Mouse (Mus musculus) kidney, embryonic 14.5 days (tissue): Measurements from ENCODE around the gene Arhgef39. TPM values are rescaled to one million over a fixed set of nuclear protein-coding genes. Genes with fewer than 3 reads are reported as not detected.

ENCODE experiments used
- ATAC-seq: fragments of 200-750 bp; cut with Nextera tagmentation; 2 replicates; pipeline ENCODE4 v1.8.0; 2017; ENCODE audit warnings: moderate number of reproducible peaks, mild to moderate bottlenecking, moderate TSS enrichment, moderate library complexity; ENCODE audit not compliant: low FRiP score, low TSS enrichment
- H3K27ac ChIP-seq: fragments of 300-500 bp; sonication (generic); 2 replicates; pipeline ENCODE4 v1.5.1; 2014; ENCODE audit warnings: low read depth, mild to moderate bottlenecking, low read length, moderate library complexity, mixed read lengths
- H3K27me3 ChIP-seq: fragments of 300-500 bp; sonication (generic); 2 replicates; pipeline ENCODE4 v1.6.1; 2014; ENCODE audit warnings: mild to moderate bottlenecking, low read length; ENCODE audit not compliant: control insufficient read depth, insufficient read depth
- H3K36me3 ChIP-seq: fragments of 300-500 bp; sonication (generic); 2 replicates; pipeline ENCODE4 v1.6.1; 2014; ENCODE audit warnings: low read length, mixed read lengths; ENCODE audit not compliant: control insufficient read depth, insufficient read depth
- H3K4me1 ChIP-seq: fragments of 300-500 bp; sonication (generic); 2 replicates; pipeline ENCODE4 v1.6.1; 2014; ENCODE audit warnings: low read length, mixed read lengths; ENCODE audit not compliant: control insufficient read depth, insufficient read depth
- H3K4me2 ChIP-seq: fragments of 300-500 bp; sonication (generic); replicated peaks from 2 replicates; pipeline ENCODE4 v1.6.1; 2014; ENCODE audit warnings: low read depth, mild to moderate bottlenecking, low read length
- H3K4me3 ChIP-seq: fragments of 300-500 bp; sonication (generic); 2 replicates; pipeline ENCODE4 v1.5.1; 2014; ENCODE audit warnings: mild to moderate bottlenecking, low read length
- H3K9ac ChIP-seq: fragments of 300-500 bp; sonication (generic); 2 replicates; pipeline ENCODE4 v1.6.1; 2014; ENCODE audit warnings: low read depth, mild to moderate bottlenecking, low read length, moderate library complexity
- H3K9me3 ChIP-seq: fragments of 300-500 bp; sonication (generic); 2 replicates; pipeline ENCODE4 v1.6.1; 2016; ENCODE audit warnings: low read length; ENCODE audit not compliant: control insufficient read depth
- WGBS: fragments of 180-500 bp; shearing (Covaris S2); extraction: QIAGEN DNeasy Blood & Tissue Kit; methylation state at CpG from one replicate; pipeline ENCODE4 v1.1.7; 2014; 5-methylcytosine and 5-hydroxymethylcytosine counted together
- polyA plus RNA-seq: library from polyadenylated mRNA; unstranded; fragments of >200 nt; fragmentation: Nextera tagmentation; extraction: Ambion mirVana; gene quantifications from 2 replicates; pipeline ENCODE4 v1.2.1, GENCODE M21; 2014

Gene Arhgef39
- polyA plus RNA-seq, 1 experiment from 2014 or later, result 38.2 TPM

DNA sequence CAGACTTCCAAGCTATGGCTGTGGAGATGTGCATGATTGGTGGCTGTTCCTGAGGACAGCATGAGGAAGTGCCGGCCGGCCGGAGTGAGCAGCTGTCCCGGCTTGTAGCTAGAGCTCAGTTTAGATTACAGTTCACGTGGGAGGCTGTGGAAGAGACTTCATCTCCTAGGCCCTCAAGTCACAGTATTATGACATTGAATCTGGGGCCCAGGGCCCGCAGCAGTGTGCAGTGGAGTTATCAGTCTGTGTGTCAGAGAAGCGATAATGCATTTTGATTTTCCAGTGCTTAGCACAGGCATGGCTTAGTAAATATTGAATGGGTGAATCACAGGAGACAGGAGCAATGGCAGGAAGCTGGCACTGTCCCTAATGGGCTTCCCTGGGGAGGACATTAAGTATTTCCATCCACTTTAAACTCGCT, 30.6 kb upstream of the Arhgef39 start:
- Histone ChIP-seq H3K4me1 (no peaks in the 10 kb centered on the region), H3K9me3 (0 out of 2 replicates have a peak, but pooled peaks cover 3% of the 10 kb centered on the region), H3K4me3 (no peak overlapping the region), H3K9ac (no peak overlapping the region), H3K36me3 (peaks cover 42% of the 10 kb centered on the region), H3K27ac (no peak overlapping the region), H3K27me3 (peaks cover 6% of the 10 kb centered on the region), H3K4me2 (no peak overlapping the region)
- ATAC-seq, result 0 out of 2 replicates have a peak, but pooled peaks have one; percentile 58
- WGBS, result 42% methylated on average over 8 of the region's 8 CpGs

DNA sequence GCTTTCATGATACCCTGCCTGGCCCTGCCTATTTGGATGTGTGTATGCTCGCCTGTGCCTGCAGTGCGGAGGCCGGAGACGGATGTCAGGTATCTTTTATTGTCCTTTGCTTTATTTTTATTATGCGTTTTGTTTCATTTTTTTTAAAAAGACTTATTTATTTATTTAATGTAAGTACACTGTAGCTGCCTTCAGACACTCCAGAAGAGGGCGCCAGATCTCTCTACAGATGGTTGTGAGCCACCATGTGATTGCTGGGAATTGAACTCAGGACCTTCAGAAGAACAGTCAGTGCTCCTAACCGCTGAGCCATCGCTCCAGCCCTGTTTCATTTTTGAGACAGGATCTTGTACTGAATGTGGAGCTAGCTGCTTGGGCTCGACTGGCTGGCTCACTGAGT, 29.0 kb upstream of the Arhgef39 start:
- H3K4me2 ChIP-seq, result no peak overlapping the region
- no peak for ATAC-seq
- H3K4me3 ChIP-seq, result no peak overlapping the region
- H3K36me3 ChIP-seq, result peaks cover 26% of the 10 kb centered on the region
- H3K9me3 ChIP-seq, result 0 out of 2 replicates have a peak, but pooled peaks cover 3% of the 10 kb centered on the region
- no peak overlapping the region for H3K9ac ChIP-seq
- H3K27me3 ChIP-seq, result peaks cover 8% of the 10 kb centered on the region
- no peak overlapping the region for H3K27ac ChIP-seq
- H3K4me1 ChIP-seq, result peaks cover 4% of the 10 kb centered on the region; the same call in 1 of the 2 replicates
- 76% methylated on average over 9 of the region's 9 CpGs for WGBS

- H3K4me2 ChIP-seq, result no peak overlapping the region
- no peak for ATAC-seq
- peaks cover 10% of the 10 kb centered on the region for H3K27me3 ChIP-seq
- H3K9me3 ChIP-seq, result 0 out of 2 replicates have a peak, but pooled peaks cover 3% of the 10 kb centered on the region
- 68% methylated on average over 5 of the region's 5 CpGs for WGBS
- no peak overlapping the region for H3K9ac ChIP-seq
- H3K36me3 ChIP-seq, result peaks cover 20% of the 10 kb centered on the region
- H3K4me1 ChIP-seq, result peaks cover 4% of the 10 kb centered on the region; the same call in 1 of the 2 replicates
- no peak overlapping the region for H3K27ac ChIP-seq
- H3K4me3 ChIP-seq, result no peak overlapping the region
Measured at GRCm38 (mm10) chr4:43527880-43528279, 28.4 kb upstream of the Arhgef39 start.

- Histone ChIP-seq H3K9ac (no peak overlapping the region), H3K9me3 (no peaks in the 10 kb centered on the region), H3K36me3 (peaks cover 23% of the 10 kb centered on the region), H3K27ac (no peak overlapping the region; the same call in 1 of the 2 replicates), H3K4me2 (peak overlapping the region; percentile 79), H3K27me3 (peaks cover 15% of the 10 kb centered on the region; the same call in 1 of the 2 replicates), H3K4me1 (peaks cover 36% of the 10 kb centered on the region), H3K4me3 (peak overlapping the region; percentile 18; the same call in 1 of the 2 replicates)
- ATAC-seq, result peak; percentile 24; the same call in 1 of the 2 replicates
- 5% methylated on average over 6 of the region's 6 CpGs for WGBS
Measured at GRCm38 (mm10) chr4:43519956-43520355, 20.5 kb upstream of the Arhgef39 start.

GRCm38 (mm10) chr4:43519551-43519950, 20.1 kb upstream of the Arhgef39 start:
- Histone ChIP-seq H3K9ac (peak overlapping the region; percentile 18; the same call in 1 of the 2 replicates), H3K27me3 (peaks cover 15% of the 10 kb centered on the region; the same call in 1 of the 2 replicates), H3K36me3 (peaks cover 25% of the 10 kb centered on the region), H3K4me3 (peak overlapping the region; percentile 18; the same call in 1 of the 2 replicates), H3K9me3 (no peaks in the 10 kb centered on the region), H3K4me2 (peak overlapping the region; percentile 79), H3K27ac (no peak overlapping the region), H3K4me1 (peaks cover 36% of the 10 kb centered on the region)
- no peak for ATAC-seq
- WGBS, result 18% methylated on average over 10 of the region's 10 CpGs

GRCm38 (mm10) chr4:43515764-43516708, 16.5 kb upstream of the Arhgef39 start:
- Histone ChIP-seq H3K27ac (no peak overlapping the region), H3K4me3 (no peak overlapping the region), H3K27me3 (0 out of 2 replicates have a peak, but pooled peaks cover 4% of the 10 kb centered on the region), H3K9ac (no peak overlapping the region), H3K4me1 (peaks cover 20% of the 10 kb centered on the region), H3K4me2 (no peak overlapping the region), H3K36me3 (peaks cover 28% of the 10 kb centered on the region), H3K9me3 (no peaks in the 10 kb centered on the region)
- no peak for ATAC-seq
- 73% methylated on average over 11 of the region's 11 CpGs for WGBS

GRCm38 (mm10) chr4:43513791-43514190, 14.3 kb upstream of the Arhgef39 start:
- ATAC-seq, result no peak
- 72% methylated on average over 4 of the region's 4 CpGs for WGBS

DNA sequence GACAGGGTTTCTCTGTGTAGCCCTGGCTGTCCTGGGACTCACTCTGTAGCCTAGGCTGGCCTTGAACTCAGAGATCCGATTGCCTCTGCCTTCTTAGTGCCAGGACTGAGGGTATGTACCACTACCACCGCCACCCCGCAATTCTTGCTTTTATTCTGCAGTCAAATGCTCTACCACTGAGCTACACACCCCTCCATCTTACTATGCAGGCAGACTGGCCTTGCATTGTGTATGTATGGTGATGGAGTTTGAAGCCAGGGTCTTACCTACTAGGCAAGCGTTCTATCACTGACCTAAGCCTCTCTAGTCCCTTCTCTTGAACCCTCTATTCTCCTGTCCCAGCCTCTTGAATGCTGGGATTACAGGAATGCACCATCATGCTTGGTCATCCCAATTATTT, 13.8 kb upstream of the Arhgef39 start:
- no peak overlapping the region for H3K9ac ChIP-seq
- no peak overlapping the region for H3K27ac ChIP-seq
- H3K27me3 ChIP-seq, result no peaks in the 10 kb centered on the region
- peaks cover 20% of the 10 kb centered on the region; the same call in 1 of the 2 replicates for H3K36me3 ChIP-seq
- H3K4me2 ChIP-seq, result no peak overlapping the region
- H3K4me3 ChIP-seq, result no peak overlapping the region
- no peaks in the 10 kb centered on the region for H3K9me3 ChIP-seq
- peaks cover 5% of the 10 kb centered on the region; the same call in 1 of the 2 replicates for H3K4me1 ChIP-seq
- ATAC-seq, result no peak
- WGBS, result 84% methylated on average over 4 of the region's 4 CpGs

More at GRCm38 (mm10) chr4:43513791-43514190, 14.3 kb upstream of the Arhgef39 start:
- H3K4me1 ChIP-seq, result peaks cover 6% of the 10 kb centered on the region
- peaks cover 21% of the 10 kb centered on the region for H3K36me3 ChIP-seq
- no peak overlapping the region for H3K27ac ChIP-seq
- no peak overlapping the region for H3K9ac ChIP-seq
- H3K4me3 ChIP-seq, result no peak overlapping the region
- no peaks in the 10 kb centered on the region for H3K9me3 ChIP-seq
- H3K4me2 ChIP-seq, result no peak overlapping the region
- no peaks in the 10 kb centered on the region for H3K27me3 ChIP-seq
